ENCODE assay signal across 9 mouse cellular contexts in the genomic region with DNA sequence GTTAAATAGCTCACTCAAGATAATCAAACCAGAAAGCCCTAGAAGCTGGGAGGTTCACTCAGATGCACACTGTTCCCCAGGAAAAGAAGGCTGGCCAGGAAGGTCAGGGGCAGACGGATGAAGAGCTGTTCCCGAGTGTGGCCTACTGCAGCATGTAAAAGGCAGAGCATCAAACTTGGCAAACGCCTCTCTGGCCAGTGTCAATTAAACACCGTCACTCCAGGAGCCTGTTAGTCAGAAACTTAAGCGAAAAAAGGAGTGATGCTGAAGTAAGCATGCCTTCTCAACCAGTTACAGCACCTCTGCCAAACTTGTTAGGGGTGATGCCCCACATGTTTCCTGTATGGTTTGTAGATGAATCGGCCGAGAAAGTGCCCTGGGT.
DNase-seq lines count a peak whose midpoint lies in the region; ATAC-seq lines count a peak whose summit lies in the region.
"Had no signal": no experiment of that assay in that cellular context is flagged by ENCODE, and none has a peak within 500 bp of the region (broad histone marks: within the 10 kb centered on the region; RNA-seq: fewer than 3 reads in every experiment).

No protein-coding gene starts in this region.

- H3K4me1 ChIP-seq in kidney, embryonic 16.5 days (ENCODE audit: insufficient read depth, low read length) = peaks cover 13% of the 10 kb centered on the region; the same call in 1 of the 2 replicates

- 42% methylated on average over 7 of the region's 7 CpGs for WGBS in kidney, embryonic 16.5 days

- H3K4me3 ChIP-seq in kidney, embryonic 16.5 days (ENCODE audit: low read length) = no peak overlapping the region
- H3K4me3 ChIP-seq: limb, embryonic 15.5 days had no signal

- peak; percentile 34 to 47 for DNase-seq in cerebellum, adult 18-20 months
- DNase-seq in cerebellum, postnatal 4 days (ENCODE audit: low spot score in 2 of 2) = no peak
- DNase-seq in thymus, postnatal 10 days (ENCODE audit: low spot score in 2 of 2) = peak; percentile 7 to 8
- no peak for DNase-seq in thymus, postnatal 0 days (ENCODE audit: low spot score)
- DNase-seq in thymus, postnatal 4 days = peak; percentile 32
- no peak for DNase-seq in gastrocnemius, postnatal 36 days
- no peak for DNase-seq in spleen, postnatal 10 days (ENCODE audit: low spot score in 2 of 2)

- no peaks in the 10 kb centered on the region for H3K9me3 ChIP-seq in kidney, embryonic 16.5 days (ENCODE audit: low read length)
- H3K9me3 ChIP-seq: limb, embryonic 15.5 days had no signal

- no peaks in the 10 kb centered on the region for H3K36me3 ChIP-seq in kidney, embryonic 16.5 days (ENCODE audit: insufficient read depth, low read length)
- H3K36me3 ChIP-seq: limb, embryonic 15.5 days had no signal

- peak overlapping the region; percentile 48; the same call in 1 of the 2 replicates for H3K27ac ChIP-seq in kidney, embryonic 16.5 days (ENCODE audit: low read length)
- H3K27ac ChIP-seq: limb, embryonic 15.5 days had no signal

- peak; percentile 28; the same call in 1 of the 2 replicates for ATAC-seq in kidney, embryonic 16.5 days (ENCODE audit: low FRiP score, low TSS enrichment)

- no peaks in the 10 kb centered on the region for H3K27me3 ChIP-seq in kidney, embryonic 16.5 days (ENCODE audit: insufficient read depth, low read length)
- H3K27me3 ChIP-seq: limb, embryonic 15.5 days had no signal

- intact Hi-C loops in gastrocnemius, postnatal 36 days (cut with DNase I) = no loop called here

- no peak overlapping the region for H3K4me2 ChIP-seq in kidney, embryonic 16.5 days (replicated peaks; ENCODE audit: low read depth, low read length)
- H3K4me2 ChIP-seq: limb, embryonic 15.5 days had no signal

- H3K9ac ChIP-seq in kidney, embryonic 16.5 days (replicated peaks; ENCODE audit: low read length) = no peak overlapping the region
- H3K9ac ChIP-seq: limb, embryonic 15.5 days had no signal

Comparison
In these comparisons a context has a peak if more than half of its experiments do, and no peak if none do; other contexts are left out.
1. DNase-seq: peak in cerebellum, adult 18-20 months (2 of 2), thymus, postnatal 10 days (2 of 2) and thymus, postnatal 4 days (single experiment); none in cerebellum, postnatal 4 days (0 of 2), thymus, postnatal 0 days (single experiment), gastrocnemius, postnatal 36 days (0 of 2) and spleen, postnatal 10 days (0 of 2).